Mouse (Mus musculus): ENCODE results near the gene Lmnb2.

The Lmnb2 gene

DNA sequence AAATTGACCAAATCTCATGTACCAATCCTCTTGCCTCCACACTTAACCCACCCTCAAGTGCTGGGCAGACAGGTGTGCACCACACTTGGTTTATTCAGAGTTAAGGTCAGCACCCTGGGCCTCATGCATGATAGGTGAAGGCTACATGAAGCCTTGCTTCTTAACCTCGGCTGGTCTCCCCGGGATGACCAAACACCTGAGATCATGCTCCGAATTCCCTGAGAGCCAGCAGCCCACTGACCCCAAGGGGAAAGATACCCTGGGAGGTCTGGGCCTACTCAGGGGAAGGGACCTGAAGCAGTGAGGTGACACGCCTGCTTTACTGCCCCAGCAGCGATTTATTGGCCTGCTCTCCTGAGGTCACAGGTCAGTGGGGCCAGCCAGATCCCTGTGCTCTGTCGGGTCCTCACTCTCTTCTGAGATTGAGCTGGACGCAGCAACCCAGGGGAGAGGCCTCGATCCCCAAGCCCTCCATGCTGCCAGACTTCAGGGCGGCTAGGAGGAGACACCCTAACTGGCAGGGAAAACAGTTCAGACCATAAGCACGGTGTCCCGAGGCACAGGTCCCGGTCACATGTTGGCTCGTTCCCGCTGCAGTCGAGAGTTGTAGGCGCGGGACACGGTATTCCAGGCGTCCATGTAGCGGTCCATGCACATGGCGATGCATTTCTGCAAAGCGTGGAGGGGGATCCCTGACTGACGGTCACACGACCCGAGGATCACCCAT is 18.3 kb downstream of the Lmnb2 start:
- DNase-seq (ENCODE audit: low spot score) = no peak

- DNase-seq (ENCODE audit: low spot score) = no peak
Observed at GRCm38 (mm10) chr10:80899074-80899473, 19.0 kb downstream of the Lmnb2 start.

GRCm38 (mm10) chr10:80897861-80898510 is 20.1 kb downstream of the Lmnb2 start:
- no peak for DNase-seq (ENCODE audit: low spot score)

GRCm38 (mm10) chr10:80896581-80897485 is 21.2 kb downstream of the Lmnb2 start:
- no peak for DNase-seq (ENCODE audit: low spot score)

GRCm38 (mm10) chr10:80895697-80896096 is 22.3 kb downstream of the Lmnb2 start:
- no peak for DNase-seq (ENCODE audit: low spot score)

DNA sequence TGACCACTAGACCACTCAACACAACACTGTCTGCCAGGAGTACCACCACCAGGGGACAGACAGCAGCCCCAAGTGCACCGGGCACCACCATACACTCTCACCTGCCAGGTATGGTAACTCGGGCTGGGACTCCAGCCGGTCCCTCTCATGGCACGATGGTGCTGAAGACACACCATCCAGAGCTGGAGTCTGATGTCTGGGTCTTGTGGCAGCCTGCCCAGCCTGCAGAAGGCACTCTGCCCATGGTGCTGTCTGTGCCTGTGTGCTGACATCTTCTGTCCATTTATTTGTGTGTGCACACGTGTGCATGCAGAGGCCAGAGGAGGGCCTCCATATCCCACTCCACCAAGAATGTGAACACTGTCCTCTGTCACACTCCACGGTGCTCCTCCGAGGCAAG is 22.9 kb downstream of the Lmnb2 start:
- DNase-seq (ENCODE audit: low spot score) = no peak

DNA sequence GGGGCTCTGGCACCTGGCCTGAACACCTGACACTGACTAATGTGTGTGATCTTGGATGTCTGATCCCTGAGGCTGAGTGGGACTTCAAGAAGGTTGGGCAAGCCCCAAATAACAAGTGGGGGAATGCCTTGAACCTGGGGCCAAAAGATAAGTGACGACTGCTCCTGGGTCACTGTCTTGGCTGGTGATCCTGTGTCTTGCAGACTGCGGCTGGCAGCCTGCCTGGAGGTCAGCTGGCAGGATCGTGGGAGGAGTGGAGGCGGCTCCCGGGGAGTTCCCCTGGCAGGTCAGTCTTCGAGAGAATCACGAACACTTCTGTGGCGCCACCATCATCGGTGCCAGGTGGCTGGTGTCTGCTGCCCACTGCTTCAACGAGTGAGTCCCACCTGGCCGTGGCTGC is 30.9 kb downstream of the Lmnb2 start:
- peak; percentile 73 for DNase-seq (ENCODE audit: low spot score)

GRCm38 (mm10) chr10:80881301-80881700 is 36.7 kb downstream of the Lmnb2 start:
- peak; percentile 50 for DNase-seq (ENCODE audit: low spot score)

DNA sequence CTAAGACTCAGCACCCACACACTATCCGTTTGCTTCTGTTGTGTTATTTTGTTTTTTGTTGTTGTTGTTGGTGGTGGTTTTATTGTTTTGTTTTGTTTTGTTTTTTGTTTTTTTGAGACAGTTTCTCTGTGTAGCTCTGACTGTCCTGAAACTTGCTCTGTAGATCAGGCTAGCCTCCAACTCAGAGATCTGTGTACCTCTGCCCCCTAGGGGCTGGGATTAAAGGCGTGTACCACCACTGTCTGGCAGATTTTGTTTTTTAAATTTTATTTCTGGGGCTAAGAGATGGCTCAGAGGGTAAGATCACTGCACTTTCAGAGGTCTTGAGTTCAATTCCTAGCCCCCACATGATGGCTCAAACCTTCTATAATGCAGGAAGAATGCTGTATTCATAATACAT is 37.1 kb downstream of the Lmnb2 start:
- DNase-seq (ENCODE audit: low spot score) = no peak

- DNase-seq (ENCODE audit: low spot score) = peak; percentile 65
Observed at GRCm38 (mm10) chr10:80880131-80880641, 37.9 kb downstream of the Lmnb2 start.

DNA sequence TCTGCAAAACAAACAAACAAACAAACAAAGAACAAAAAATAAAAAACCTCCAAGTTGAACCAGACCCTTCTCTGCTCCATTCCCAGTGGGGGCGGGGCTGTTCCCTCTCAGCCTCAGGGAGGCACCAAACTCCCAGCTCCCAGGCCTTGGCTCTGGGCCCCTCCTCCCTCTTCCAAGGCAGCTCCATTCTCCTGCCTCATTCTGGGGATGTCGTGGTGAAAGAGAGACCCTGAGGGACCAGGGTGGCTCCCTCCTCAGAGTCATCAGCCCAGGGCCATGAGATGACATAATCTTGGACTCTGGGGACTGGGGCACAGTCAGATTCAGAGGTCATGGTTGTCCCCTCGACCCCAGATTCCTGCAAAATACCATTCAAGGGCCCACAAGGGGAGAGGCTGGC is 41.5 kb downstream of the Lmnb2 start:
- no peak for DNase-seq (ENCODE audit: low spot score)

- DNase-seq (ENCODE audit: low spot score) = peak; percentile 57
Observed at GRCm38 (mm10) chr10:80876028-80876427, 42.0 kb downstream of the Lmnb2 start.

GRCm38 (mm10) chr10:80874035-80874434 is 44.0 kb downstream of the Lmnb2 start:
- DNase-seq (ENCODE audit: low spot score) = no peak

DNA sequence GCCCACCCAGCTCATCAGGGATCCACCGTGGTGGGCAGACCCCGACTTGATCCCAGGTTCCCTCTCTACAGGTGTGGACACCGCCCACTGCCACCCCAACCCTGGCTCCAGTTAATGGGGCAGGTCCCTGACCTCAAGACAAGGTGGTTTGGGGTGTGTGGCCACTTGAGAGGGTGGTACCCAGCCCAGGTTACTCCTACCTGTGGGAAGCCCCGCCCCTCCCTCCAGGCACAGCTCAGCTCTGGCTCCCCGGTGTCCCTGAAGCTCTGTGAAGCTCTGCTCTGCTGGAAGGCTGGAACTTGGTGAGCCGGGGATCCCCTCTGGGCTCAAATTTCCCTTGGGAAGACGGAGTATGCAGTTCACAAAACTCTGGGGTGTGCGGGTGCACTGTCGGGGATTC is 46.5 kb downstream of the Lmnb2 start, which contains the start of gene Tmprss9:
TSS of gene Tmprss9 (plus strand) at position 268 of the 400 bp plus-strand sequence.
- DNase-seq (ENCODE audit: low spot score) = no peak

GRCm38 (mm10) chr10:80870993-80871392 is 47.1 kb downstream of the Lmnb2 start:
- no peak for DNase-seq (ENCODE audit: low spot score)

- no peak for DNase-seq (ENCODE audit: low spot score)
Observed at GRCm38 (mm10) chr10:80864446-80864845, 53.6 kb downstream of the Lmnb2 start.

DNA sequence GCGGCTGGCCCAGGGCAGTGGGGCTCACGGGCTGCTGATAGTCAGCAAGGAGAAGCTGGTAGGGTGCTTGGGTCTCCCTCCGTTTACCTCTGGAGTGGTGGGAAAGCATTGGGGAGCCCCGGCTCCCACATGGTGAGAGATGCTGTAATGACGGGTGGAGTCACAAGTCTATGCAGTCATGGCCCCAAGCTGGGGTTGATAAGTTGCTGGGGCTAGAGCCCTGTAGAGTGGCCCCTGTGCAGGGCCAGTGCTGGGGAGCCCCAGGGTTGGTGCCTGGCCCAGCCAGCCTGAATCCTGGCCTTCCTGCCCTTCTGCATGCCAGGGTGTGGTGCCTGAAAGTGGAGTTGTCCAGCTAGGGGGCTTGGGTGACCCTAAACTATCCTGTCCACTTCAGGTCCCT is 55.7 kb downstream of the Lmnb2 start:
- DNase-seq (ENCODE audit: low spot score) = no peak

GRCm38 (mm10) chr10:80858350-80858935 is 59.6 kb downstream of the Lmnb2 start:
- no peak for DNase-seq (ENCODE audit: low spot score)

DNA sequence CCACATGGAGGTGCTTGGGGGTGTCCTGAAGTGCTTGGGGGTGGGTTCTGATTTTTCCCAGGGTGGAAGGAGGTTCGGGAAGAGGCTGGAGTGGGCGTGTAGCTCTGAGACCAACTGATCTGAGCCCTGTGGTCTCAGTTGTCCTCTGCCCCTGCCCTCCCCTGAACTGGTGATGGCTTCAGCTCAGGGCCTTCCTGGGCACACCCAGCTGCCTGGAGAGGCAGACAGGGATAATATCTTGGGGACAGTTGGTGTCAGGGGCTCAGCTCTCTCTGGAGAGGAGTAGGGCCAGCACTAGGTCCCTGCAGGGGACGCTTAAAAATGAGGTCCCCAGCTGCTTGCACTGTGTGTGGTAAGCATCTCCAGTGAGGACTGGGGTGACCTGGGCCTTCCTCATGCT is 60.2 kb downstream of the Lmnb2 start:
- no peak for DNase-seq (ENCODE audit: low spot score)

- DNase-seq (ENCODE audit: low spot score) = no peak
Observed at GRCm38 (mm10) chr10:80857386-80857785, 60.7 kb downstream of the Lmnb2 start.

GRCm38 (mm10) chr10:80856908-80857307 is 61.1 kb downstream of the Lmnb2 start:
- no peak for DNase-seq (ENCODE audit: low spot score)

DNA sequence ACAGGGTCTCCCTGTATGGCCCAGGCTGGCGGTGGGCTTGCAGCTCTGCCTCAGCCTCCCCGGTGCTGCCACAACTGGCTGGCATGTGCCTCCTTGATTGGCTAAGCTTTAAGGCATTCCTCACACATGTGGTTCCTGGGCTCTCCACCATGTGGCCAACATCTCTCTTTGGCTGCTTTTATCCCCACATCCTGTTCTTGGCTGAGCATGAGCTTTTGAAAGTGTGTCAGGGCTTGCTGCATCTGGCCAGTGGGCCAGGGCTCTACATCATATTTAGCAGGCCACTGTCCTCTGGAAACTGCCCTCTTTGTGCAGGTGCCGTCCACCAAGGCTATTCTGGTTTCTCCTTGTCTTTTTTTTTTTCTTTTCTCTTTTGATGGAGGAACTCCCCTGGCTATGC is 61.8 kb downstream of the Lmnb2 start:
- DNase-seq (ENCODE audit: low spot score) = peak; percentile 48

Measured in adipocyte (in vitro differentiated cells).